Mouse (Mus musculus) thymus, adult 2 months (tissue): ENCODE measurements at regions not wholly inside any gene's neighbourhood (a gene's known extent, or its start where the extent isn't known, plus 50 kb on each side); places are given as distances from the start of the nearest gene placed in this dataset.
"Not testable (repeated sequence)": the region's sequence is repeated elsewhere in the genome, so short reads cannot be mapped to it uniquely, and the experiment has no call there.

Source experiments
- DNase-seq: peaks from one replicate; pipeline ENCODE4 v3.0.0; 2021
- H3K27ac ChIP-seq: fragments of 200-500 bp; 2 replicates; pipeline ENCODE4 v1.5.1; 2012; ENCODE audit warnings: low read length, control low read depth; ENCODE audit not compliant: control insufficient read depth, insufficient read depth
- H3K27me3 ChIP-seq: fragments of 200-500 bp; 2 replicates; pipeline ENCODE4 v1.6.1; 2012; ENCODE audit warnings: mild to moderate bottlenecking, low read length, moderate library complexity, mixed read lengths; ENCODE audit not compliant: control insufficient read depth, insufficient read depth
- H3K36me3 ChIP-seq: fragments of 200-500 bp; 2 replicates; pipeline ENCODE4 v1.6.1; 2012; ENCODE audit warnings: mild to moderate bottlenecking, low read length, moderate library complexity; ENCODE audit not compliant: control insufficient read depth, insufficient read depth
- H3K4me1 ChIP-seq: fragments of 200-500 bp; replicated peaks from 2 replicates; pipeline ENCODE4 v1.6.1; 2012; ENCODE audit warnings: low read length; ENCODE audit not compliant: control insufficient read depth, insufficient read depth
- H3K4me3 ChIP-seq: fragments of 200-500 bp; 2 replicates; pipeline ENCODE4 v1.5.1; 2012; ENCODE audit warnings: mild to moderate bottlenecking, low read length, control low read depth, moderate library complexity; ENCODE audit not compliant: control insufficient read depth, insufficient read depth
- CTCF ChIP-seq: fragments of 200-500 bp; IDR thresholded peaks from 2 replicates; pipeline ENCODE4 v1.5.1; 2012; ENCODE audit warnings: mild to moderate bottlenecking, control low read depth, low read length, moderate library complexity, borderline replicate concordance; ENCODE audit not compliant: control insufficient read depth, poor library complexity, insufficient read depth; ENCODE audit errors: extremely low read depth
- POLR2A ChIP-seq: fragments of 200-500 bp; IDR thresholded peaks from 2 replicates; pipeline ENCODE4 v1.6.1; 2012; ENCODE audit warnings: mild to moderate bottlenecking, low read length, control low read depth, moderate library complexity; ENCODE audit not compliant: control insufficient read depth, poor library complexity, insufficient read depth; ENCODE audit errors: extremely low read depth
- WGBS: fragments of 180-500 bp; shearing (Covaris S2); methylation state at CpG from one replicate; pipeline ENCODE4 v1.1.7; 2018; 5-methylcytosine and 5-hydroxymethylcytosine counted together

GRCm38 (mm10) chrX:50560915-50561314, 132.6 kb upstream of the Olfr1324 start:
- H3K27ac ChIP-seq, result no peak overlapping the region
- 64% methylated on average over 2 of the region's 2 CpGs for WGBS
- peaks cover 4% of the 10 kb centered on the region; the same call in 1 of the 2 replicates for H3K4me1 ChIP-seq
- TF ChIP-seq POLR2A, result no peak
- TF ChIP-seq CTCF, result no peak
- H3K4me3 ChIP-seq, result no peak overlapping the region
- no peaks in the 10 kb centered on the region for H3K36me3 ChIP-seq
- no peak for DNase-seq
- H3K27me3 ChIP-seq, result no peaks in the 10 kb centered on the region

- H3K27me3 ChIP-seq, result no peaks in the 10 kb centered on the region
- H3K4me1 ChIP-seq, result no peaks in the 10 kb centered on the region
- no peak overlapping the region for H3K4me3 ChIP-seq
- no peak overlapping the region for H3K27ac ChIP-seq
- DNase-seq, result no peak
- WGBS, result 92% methylated on average over 10 of the region's 10 CpGs
- H3K36me3 ChIP-seq, result no peaks in the 10 kb centered on the region
- TF ChIP-seq POLR2A, result no peak
- TF ChIP-seq CTCF, result no peak
Measured at GRCm38 (mm10) chrX:50550297-50550696, 122.0 kb upstream of the Olfr1324 start.

DNA sequence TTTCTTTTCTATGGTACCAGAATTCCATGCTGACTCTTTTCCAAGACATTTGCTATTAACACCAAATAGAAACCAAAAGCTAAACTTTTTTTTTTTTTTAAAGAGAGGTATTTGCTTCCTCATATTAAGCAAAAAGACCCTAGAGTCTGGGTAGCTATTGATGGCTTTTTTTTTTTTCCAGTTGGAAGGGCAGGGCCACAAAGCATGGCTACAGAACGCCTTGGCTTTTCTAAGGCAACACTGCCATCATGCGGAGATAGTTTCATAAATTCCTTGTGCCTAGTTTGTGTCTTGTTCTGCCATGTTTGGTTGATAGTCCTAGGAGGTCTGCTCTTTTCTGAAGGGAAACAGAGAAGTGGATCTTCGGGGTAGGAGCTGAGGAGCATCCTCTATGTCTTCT, 121.4 kb upstream of the Olfr1324 start:
- no peak for TF ChIP-seq POLR2A
- no peak for TF ChIP-seq CTCF
- DNase-seq, result no peak
- WGBS, result 85% methylated on average over 3 of the region's 3 CpGs
- H3K4me3 ChIP-seq, result no peak overlapping the region
- H3K27me3 ChIP-seq, result no peaks in the 10 kb centered on the region
- no peak overlapping the region for H3K27ac ChIP-seq
- H3K4me1 ChIP-seq, result no peaks in the 10 kb centered on the region
- H3K36me3 ChIP-seq, result no peaks in the 10 kb centered on the region

GRCm38 (mm10) chrX:50537785-50538159, 109.5 kb upstream of the Olfr1324 start:
- not testable (repeated sequence) for H3K36me3 ChIP-seq, H3K27me3 ChIP-seq, H3K27ac ChIP-seq, DNase-seq, H3K4me1 ChIP-seq
- 29% methylated on average over 4 of the region's 4 CpGs for WGBS
- peak overlapping the region; percentile 79; the same call in 1 of the 2 replicates for H3K4me3 ChIP-seq

- WGBS, result 19% methylated on average over 19 of the region's 19 CpGs
- peak; percentile 65 for DNase-seq
- TF ChIP-seq POLR2A (no peak), CTCF (no peak)
- no peaks in the 10 kb centered on the region for H3K4me1 ChIP-seq
- H3K27me3 ChIP-seq, result no peaks in the 10 kb centered on the region
- no peaks in the 10 kb centered on the region for H3K36me3 ChIP-seq
- H3K4me3 ChIP-seq, result peak overlapping the region; percentile 79
- H3K27ac ChIP-seq, result no peak overlapping the region
Measured at GRCm38 (mm10) chrX:50537122-50537784, 109.0 kb upstream of the Olfr1324 start.

GRCm38 (mm10) chrX:50504047-50504446, 75.7 kb upstream of the Olfr1324 start:
- Histone ChIP-seq H3K27me3 (no peaks in the 10 kb centered on the region), H3K27ac (no peak overlapping the region), H3K36me3 (no peaks in the 10 kb centered on the region), H3K4me1 (no peaks in the 10 kb centered on the region), H3K4me3 (no peak overlapping the region)
- TF ChIP-seq POLR2A (no peak), CTCF (no peak)
- 24% methylated on average over 3 of the region's 3 CpGs for WGBS
- DNase-seq, result no peak

DNA sequence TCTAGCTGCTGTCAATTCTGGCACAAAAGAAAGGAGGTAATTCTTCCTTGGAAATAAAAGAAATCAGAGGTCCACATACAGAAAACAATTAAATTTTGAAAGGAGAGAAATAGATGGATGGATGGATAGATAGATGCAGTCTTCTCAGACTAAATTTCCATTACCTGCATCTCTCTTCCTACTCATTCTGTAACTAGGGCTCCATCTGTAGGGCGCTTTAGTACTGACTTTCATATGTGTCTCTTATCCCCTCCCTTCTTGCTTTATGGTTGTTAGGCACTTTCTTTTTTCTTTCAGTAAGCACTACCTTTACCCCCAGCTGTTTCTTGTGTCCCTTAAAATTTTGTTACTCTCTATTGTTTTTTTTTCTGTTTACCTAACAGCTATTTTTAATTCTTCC, 72.9 kb upstream of the Olfr1324 start:
- H3K4me3 ChIP-seq, result no peak overlapping the region
- TF ChIP-seq CTCF (no peak), POLR2A (no peak)
- 36% methylated on average over 1 of the region's 1 CpGs for WGBS
- H3K27ac ChIP-seq, result no peak overlapping the region
- H3K36me3 ChIP-seq, result no peaks in the 10 kb centered on the region
- no peak for DNase-seq
- no peaks in the 10 kb centered on the region for H3K4me1 ChIP-seq
- no peaks in the 10 kb centered on the region for H3K27me3 ChIP-seq

- not testable (repeated sequence) for H3K27ac ChIP-seq, DNase-seq, H3K4me1 ChIP-seq, H3K36me3 ChIP-seq, H3K4me3 ChIP-seq, H3K27me3 ChIP-seq
- 70% methylated on average over 9 of the region's 9 CpGs for WGBS
Measured at GRCm38 (mm10) chrX:50490477-50490967, 62.2 kb upstream of the Olfr1324 start.
